Mouse (Mus musculus): ENCODE results near the gene Dock10.
A peak's percentile ranks its signal among the peaks of the same experiment; 100 is the strongest.

The Dock10 gene

GRCm38 (mm10) chr1:80655854-80656253 is 102.5 kb downstream of the Dock10 start:
- no peak for DNase-seq (ENCODE audit: low spot score)

- DNase-seq (ENCODE audit: low spot score): no peak
Measured at GRCm38 (mm10) chr1:80655195-80655594, 103.1 kb downstream of the Dock10 start.

DNA sequence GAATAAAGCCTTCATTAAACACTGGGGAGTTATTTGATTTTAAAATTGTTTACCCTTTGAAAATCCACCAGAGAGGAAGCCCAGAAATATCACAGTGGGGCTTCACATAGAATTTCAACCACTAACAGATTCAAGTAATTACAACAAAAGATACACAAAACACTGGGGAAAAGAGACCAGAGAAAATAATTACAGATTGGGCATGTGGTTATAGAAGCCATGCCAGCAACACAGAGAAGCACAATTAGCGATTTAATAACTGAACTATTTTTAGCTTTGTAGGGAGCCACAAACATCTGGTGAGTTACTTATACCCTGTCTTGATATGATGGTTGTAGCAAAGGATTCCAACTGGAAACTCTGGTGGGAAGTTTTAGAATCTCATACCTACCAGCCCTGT is 104.2 kb downstream of the Dock10 start:
- DNase-seq (ENCODE audit: low spot score): no peak

- no peak for DNase-seq (ENCODE audit: low spot score)
Measured at GRCm38 (mm10) chr1:80652803-80653202, 105.5 kb downstream of the Dock10 start.

DNA sequence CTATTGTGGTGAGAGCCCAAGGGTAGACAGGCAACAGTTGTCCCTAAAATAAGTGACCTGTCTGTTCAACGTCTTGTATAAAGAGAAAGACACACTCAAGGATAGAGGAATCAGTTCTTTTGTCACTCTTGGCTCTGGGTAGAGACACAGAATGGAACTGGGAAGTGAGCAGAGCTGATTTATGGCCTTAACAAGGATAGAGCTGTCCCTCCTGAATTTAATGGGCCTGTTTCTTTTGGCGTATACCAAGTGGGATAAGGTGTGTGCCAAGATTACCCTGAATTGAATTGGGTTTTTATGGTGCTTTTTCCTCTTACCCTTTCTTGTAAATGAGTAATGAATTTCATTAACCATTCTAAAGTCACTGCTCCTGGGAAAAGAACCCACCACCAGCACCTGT is 106.2 kb downstream of the Dock10 start:
- DNase-seq (ENCODE audit: low spot score): no peak

- DNase-seq (ENCODE audit: low spot score): no peak
Measured at GRCm38 (mm10) chr1:80646602-80647001, 111.7 kb downstream of the Dock10 start.

GRCm38 (mm10) chr1:80643866-80644451 is 114.4 kb downstream of the Dock10 start:
- DNase-seq (ENCODE audit: low spot score): no peak

GRCm38 (mm10) chr1:80641832-80642231 is 116.5 kb downstream of the Dock10 start:
- no peak for DNase-seq (ENCODE audit: low spot score)

DNA sequence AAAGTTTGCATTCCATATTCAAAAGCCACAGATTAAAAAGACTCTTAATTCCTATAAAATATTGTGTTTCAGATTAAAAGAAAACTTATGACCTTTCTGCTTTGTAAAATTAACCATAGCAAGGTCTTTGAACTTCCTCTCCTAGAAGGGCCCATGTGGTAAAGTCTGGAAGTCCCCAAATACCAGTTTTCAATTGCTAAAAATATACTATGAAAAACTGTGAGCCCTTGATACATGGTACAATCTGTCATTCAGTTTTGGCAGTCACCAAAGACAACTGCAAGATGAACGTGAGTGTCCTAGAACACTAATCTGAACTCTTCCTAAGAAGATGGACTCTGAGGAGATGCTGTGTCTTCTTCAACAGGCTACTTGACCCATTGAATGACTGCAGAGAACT is 117.0 kb downstream of the Dock10 start:
- no peak for DNase-seq (ENCODE audit: low spot score)

DNA sequence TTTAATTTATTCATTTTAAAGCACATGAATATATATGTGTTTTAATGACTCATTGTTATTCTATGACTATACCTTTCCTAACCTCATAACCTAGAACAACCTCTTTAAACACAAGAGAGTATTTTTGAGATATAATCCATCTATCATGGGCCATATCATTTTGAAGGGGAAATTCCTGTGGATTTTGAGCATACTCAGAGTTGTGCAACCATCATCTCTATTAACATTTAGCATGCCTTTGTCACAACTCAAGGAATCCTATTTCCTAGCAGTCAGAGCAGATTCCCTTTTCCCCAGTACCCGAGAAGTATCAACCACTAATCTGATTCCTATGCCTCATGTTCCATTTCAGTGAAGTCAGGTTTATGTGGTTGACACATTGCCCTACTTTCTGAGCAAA is 118.8 kb downstream of the Dock10 start:
- DNase-seq (ENCODE audit: low spot score): no peak

- peak; percentile 2 for DNase-seq (ENCODE audit: low spot score)
Measured at GRCm38 (mm10) chr1:80637214-80637705, 121.1 kb downstream of the Dock10 start.

- DNase-seq (ENCODE audit: low spot score): no peak
Measured at GRCm38 (mm10) chr1:80635825-80636224, 122.5 kb downstream of the Dock10 start.

- DNase-seq (ENCODE audit: low spot score): no peak
Measured at GRCm38 (mm10) chr1:80633536-80633935, 124.8 kb downstream of the Dock10 start.

GRCm38 (mm10) chr1:80630179-80631149 is 127.9 kb downstream of the Dock10 start:
- no peak for DNase-seq (ENCODE audit: low spot score)

DNA sequence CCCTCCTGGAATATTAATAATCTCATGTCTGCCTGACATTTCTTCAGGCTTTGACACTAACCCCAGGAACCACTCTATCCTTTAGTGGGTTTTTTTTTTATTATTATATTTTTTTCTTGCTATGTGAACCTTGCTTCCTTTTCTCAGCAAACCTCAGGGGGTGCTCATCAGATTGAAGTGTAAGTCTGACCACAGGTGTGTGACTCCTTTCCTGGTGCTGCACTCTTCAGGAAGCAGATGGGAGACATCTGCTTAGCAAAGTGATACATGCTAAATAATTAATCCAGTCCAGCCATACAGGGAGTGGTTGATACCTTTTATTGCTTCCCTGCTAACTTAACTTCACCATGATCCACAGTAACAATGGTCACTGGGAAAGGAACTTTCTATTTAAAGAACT is 130.3 kb downstream of the Dock10 start:
- DNase-seq (ENCODE audit: low spot score): no peak

DNA sequence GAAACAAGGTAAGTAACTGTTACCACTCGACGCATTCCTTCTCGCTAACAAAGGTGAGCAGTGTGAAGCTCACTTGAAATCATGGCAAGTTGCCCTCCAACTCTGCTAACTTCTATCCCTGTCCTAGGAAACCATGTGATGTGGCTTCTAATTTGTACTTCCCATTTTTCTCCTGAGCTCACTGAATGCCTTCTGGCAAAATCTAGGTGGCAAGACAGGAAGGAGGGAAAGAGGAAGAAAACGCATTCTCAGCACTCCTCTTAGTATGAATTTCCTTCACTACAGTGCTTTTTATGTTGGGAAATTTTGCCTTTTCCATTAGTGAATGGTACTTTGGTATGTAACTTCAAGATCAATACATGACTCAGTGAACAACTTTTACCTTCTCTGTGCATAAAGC is 131.5 kb downstream of the Dock10 start:
- no peak for DNase-seq (ENCODE audit: low spot score)

DNA sequence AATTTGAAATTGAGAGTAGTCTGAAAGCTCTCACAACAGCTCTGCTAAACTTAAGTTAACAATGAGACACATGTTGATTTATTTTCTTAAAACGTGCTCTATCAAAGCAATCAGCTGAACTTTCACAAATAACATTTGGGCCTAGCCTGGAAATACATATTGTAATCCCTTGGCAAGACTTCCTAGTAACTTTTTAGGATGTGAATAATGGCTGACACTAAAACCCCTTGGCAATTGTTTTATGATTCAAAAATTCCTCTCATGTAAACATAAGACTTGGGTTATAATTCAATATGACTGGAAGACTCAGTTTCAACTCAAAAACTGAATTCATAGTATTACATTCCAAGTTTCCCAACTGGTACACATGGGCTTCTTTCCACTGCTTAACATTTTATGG is 133.0 kb downstream of the Dock10 start:
- DNase-seq (ENCODE audit: low spot score): no peak

DNA sequence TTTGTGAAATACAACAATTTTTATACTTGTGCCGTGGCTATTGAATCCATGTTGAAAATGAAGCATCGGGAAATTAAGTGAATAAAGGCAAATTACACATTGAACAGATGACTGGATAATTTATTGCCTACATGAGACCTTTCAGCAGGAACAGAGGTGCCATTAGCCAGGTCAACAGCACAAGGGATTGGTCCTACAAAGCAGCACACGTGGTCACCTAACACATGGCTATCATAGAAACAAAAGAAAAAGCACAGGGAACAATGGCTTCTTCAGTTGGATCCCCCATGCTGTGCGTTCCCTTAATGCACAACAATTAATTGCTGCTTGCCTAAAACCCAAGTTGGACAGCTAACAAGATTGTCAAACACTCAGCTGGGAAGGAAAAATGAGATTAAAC is 133.8 kb downstream of the Dock10 start:
- DNase-seq (ENCODE audit: low spot score): no peak

- DNase-seq (ENCODE audit: low spot score): no peak
Measured at GRCm38 (mm10) chr1:80622646-80623045, 135.7 kb downstream of the Dock10 start.

GRCm38 (mm10) chr1:80619100-80619499 is 139.2 kb downstream of the Dock10 start:
- no peak for DNase-seq (ENCODE audit: low spot score)

- no peak for DNase-seq (ENCODE audit: low spot score)
Measured at GRCm38 (mm10) chr1:80616671-80617070, 141.7 kb downstream of the Dock10 start.

- DNase-seq (ENCODE audit: low spot score): no peak
Measured at GRCm38 (mm10) chr1:80614750-80615149, 143.6 kb downstream of the Dock10 start.

DNA sequence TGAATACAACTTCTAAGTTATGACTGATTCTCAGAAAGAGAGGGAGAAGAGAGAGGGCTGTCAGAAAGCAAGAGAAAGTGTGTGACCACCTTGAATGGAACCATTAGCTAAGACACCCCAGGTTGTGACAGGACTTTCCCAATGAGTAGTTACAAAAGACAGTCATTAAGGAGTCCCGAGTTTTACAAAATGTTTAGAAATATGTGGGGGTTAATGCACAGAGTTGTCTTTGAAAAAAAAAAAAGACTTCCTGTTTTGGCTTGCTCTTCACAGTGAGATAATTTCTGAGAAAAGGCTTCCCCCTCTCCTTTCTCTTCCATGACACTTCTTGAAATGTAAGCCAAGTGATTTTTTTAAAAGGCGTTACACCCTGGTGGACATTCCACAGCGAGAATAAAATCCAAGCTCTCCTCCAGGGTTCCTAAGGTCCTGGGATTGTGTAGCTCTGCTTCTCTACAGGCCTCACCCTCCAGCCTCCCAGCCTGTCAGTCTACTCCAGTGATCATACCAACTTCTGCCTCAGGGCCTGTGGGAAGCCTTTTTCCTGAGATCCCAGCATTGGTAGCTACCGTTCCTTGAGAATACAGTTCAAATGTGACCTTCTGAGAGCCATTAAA is 144.8 kb downstream of the Dock10 start:
- no peak for DNase-seq (ENCODE audit: low spot score)
